8 mouse cellular contexts compared by ENCODE assay signal in the genomic region with DNA sequence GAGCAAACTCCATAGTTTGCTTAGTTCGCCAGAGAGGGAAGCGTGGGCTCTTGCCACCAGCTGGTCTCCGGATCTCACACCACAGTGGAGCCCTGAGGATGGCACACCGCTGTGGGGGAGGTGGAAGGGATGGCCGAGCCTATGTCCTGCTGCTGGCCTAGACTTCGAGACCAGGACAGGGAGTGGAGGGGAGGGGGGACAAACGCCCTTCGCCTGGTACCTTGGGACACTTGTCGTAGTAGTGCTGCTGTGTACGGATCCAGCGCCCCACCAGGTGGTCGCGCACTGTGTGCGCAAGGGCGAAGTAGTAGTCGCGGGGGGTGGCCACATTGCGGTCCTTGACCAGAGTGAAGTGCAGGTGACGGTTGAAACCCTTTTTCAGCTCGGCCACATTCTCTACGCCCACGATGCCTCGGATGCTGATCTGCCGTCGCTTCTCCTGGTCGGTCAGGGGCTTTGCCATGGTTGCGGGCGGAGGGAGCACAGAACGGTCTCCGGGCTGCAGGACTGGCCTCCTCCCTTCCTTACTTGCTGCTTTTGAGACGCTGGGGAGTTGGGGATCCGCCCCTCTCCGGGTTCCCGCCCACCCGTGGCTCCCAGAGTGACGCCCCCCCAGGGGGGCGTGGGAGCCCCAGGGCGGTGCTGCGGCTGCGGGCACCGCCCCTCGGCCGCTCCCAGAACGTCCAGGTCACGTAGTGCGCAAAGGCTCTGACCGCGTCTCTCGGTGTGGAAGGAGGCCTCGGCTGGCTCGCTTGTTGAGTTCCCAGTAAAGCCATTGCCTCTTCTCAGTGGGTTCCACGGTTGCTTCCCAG. TPM values are rescaled to one million over a fixed set of nuclear protein-coding genes. Genes with fewer than 3 reads are reported as not detected.
A peak's percentile ranks its signal among the peaks of the same experiment; 100 is the strongest.
DNase-seq lines count a peak whose midpoint lies in the region; ATAC-seq and TF ChIP-seq lines count a peak whose summit lies in the region.

No protein-coding gene starts in this region.

- peak overlapping the region; percentile 75 for H3K4me3 ChIP-seq in E14TG2a.4 (replicated peaks; ENCODE audit: low read length)
- peak overlapping the region; percentile 95 for H3K4me3 ChIP-seq in bone marrow, adult 2 months (replicated peaks; ENCODE audit: control insufficient read depth, low read depth, low read length)
- H3K4me3 ChIP-seq in forebrain, embryonic 15.5 days: peak overlapping the region; percentile 44
- H3K4me3 ChIP-seq in hindbrain, embryonic 10.5 days: peak overlapping the region; percentile 61
- H3K4me3 ChIP-seq in limb, embryonic 14.5 days (replicated peaks; ENCODE audit: low read length): peak overlapping the region; percentile 48
- peak overlapping the region; percentile 39 for H3K4me3 ChIP-seq in midbrain, embryonic 14.5 days (replicated peaks; ENCODE audit: low read depth, low read length)

- H3K9ac ChIP-seq in forebrain, embryonic 15.5 days (replicated peaks): peak overlapping the region; percentile 45
- peak overlapping the region; percentile 62 for H3K9ac ChIP-seq in limb, embryonic 14.5 days (ENCODE audit: low read depth, low read length, severe bottlenecking)
- peak overlapping the region; percentile 56 for H3K9ac ChIP-seq in midbrain, embryonic 14.5 days (replicated peaks; ENCODE audit: low read length)

- peaks cover 55% of the 10 kb centered on the region for H3K27me3 ChIP-seq in E14TG2a.4 (ENCODE audit: insufficient read depth, low read length)
- H3K27me3 ChIP-seq in forebrain, embryonic 15.5 days: 0 out of 2 replicates have a peak, but pooled peaks cover 5% of the 10 kb centered on the region
- peaks cover 37% of the 10 kb centered on the region for H3K27me3 ChIP-seq in hindbrain, embryonic 10.5 days (ENCODE audit: insufficient read depth, poor library complexity, severe bottlenecking)
- H3K27me3 ChIP-seq in limb, embryonic 14.5 days (ENCODE audit: control insufficient read depth, insufficient read depth, low read length): no peaks in the 10 kb centered on the region
- peaks cover 5% of the 10 kb centered on the region; the same call in 1 of the 2 replicates for H3K27me3 ChIP-seq in midbrain, embryonic 14.5 days (ENCODE audit: control insufficient read depth, insufficient read depth, low read length)
- H3K27me3 ChIP-seq in splenic B cell, adult 2 months (ENCODE audit: control insufficient read depth, insufficient read depth, low read length, poor library complexity, severe bottlenecking): no peaks in the 10 kb centered on the region

- 1% methylated on average over 52 of the region's 52 CpGs for WGBS in bone marrow, adult 2 months
- 2% methylated on average over 52 of the region's 52 CpGs for WGBS in forebrain, embryonic 15.5 days
- 1% methylated on average over 52 of the region's 52 CpGs for WGBS in hindbrain, embryonic 10.5 days
- under 1% methylated on average over 43 of the region's 52 CpGs for WGBS in limb, embryonic 14.5 days
- 1% methylated on average over 52 of the region's 52 CpGs for WGBS in midbrain, embryonic 14.5 days

- H3K9me3 ChIP-seq in E14TG2a.4 (ENCODE audit: low read length): no peaks in the 10 kb centered on the region
- no peaks in the 10 kb centered on the region for H3K9me3 ChIP-seq in forebrain, embryonic 15.5 days
- H3K9me3 ChIP-seq in hindbrain, embryonic 10.5 days: no peaks in the 10 kb centered on the region
- no peaks in the 10 kb centered on the region for H3K9me3 ChIP-seq in limb, embryonic 14.5 days (ENCODE audit: control insufficient read depth, low read length)
- H3K9me3 ChIP-seq in midbrain, embryonic 14.5 days (ENCODE audit: control insufficient read depth, low read length): no peaks in the 10 kb centered on the region

- H3K4me2 ChIP-seq in forebrain, embryonic 15.5 days (replicated peaks): peak overlapping the region; percentile 74
- peak overlapping the region; percentile 93 for H3K4me2 ChIP-seq in limb, embryonic 14.5 days (replicated peaks; ENCODE audit: low read depth, low read length, severe bottlenecking)
- peak overlapping the region; percentile 90 for H3K4me2 ChIP-seq in midbrain, embryonic 14.5 days (ENCODE audit: low read length)

- no peaks in the 10 kb centered on the region for H3K36me3 ChIP-seq in E14TG2a.4 (ENCODE audit: insufficient read depth, low read length)
- no peaks in the 10 kb centered on the region for H3K36me3 ChIP-seq in forebrain, embryonic 15.5 days
- no peaks in the 10 kb centered on the region for H3K36me3 ChIP-seq in hindbrain, embryonic 10.5 days
- no peaks in the 10 kb centered on the region for H3K36me3 ChIP-seq in limb, embryonic 14.5 days (ENCODE audit: control insufficient read depth, insufficient read depth, low read length)
- H3K36me3 ChIP-seq in midbrain, embryonic 14.5 days (ENCODE audit: control insufficient read depth, insufficient read depth, low read length): no peaks in the 10 kb centered on the region
- H3K36me3 ChIP-seq in splenic B cell, adult 2 months (ENCODE audit: control insufficient read depth, insufficient read depth, low read length, poor library complexity, severe bottlenecking): no peaks in the 10 kb centered on the region

- TF ChIP-seq CTCF in E14TG2a.4 (conservative IDR thresholded peaks at IDR 0.05; ENCODE audit: low read length): no peak
- TF ChIP-seq CTCF in bone marrow, adult 2 months (IDR thresholded peaks at IDR 0.05; ENCODE audit: control insufficient read depth, insufficient read depth, low read length): peak; percentile 3; the same call in 1 of the 2 replicates

- peak overlapping the region; percentile 93 for H3K27ac ChIP-seq in bone marrow, adult 2 months (ENCODE audit: control insufficient read depth, insufficient read depth, low read depth, low read length, poor library complexity)
- no peak overlapping the region for H3K27ac ChIP-seq in forebrain, embryonic 15.5 days (replicated peaks)
- H3K27ac ChIP-seq in hindbrain, embryonic 10.5 days: peak overlapping the region; percentile 81
- H3K27ac ChIP-seq in limb, embryonic 14.5 days (replicated peaks; ENCODE audit: low read depth, low read length): no peak overlapping the region
- no peak overlapping the region for H3K27ac ChIP-seq in midbrain, embryonic 14.5 days (replicated peaks; ENCODE audit: low read depth, low read length)

- DNase-seq in hindbrain, embryonic 10.5 days (ENCODE audit: low spot score): peak; percentile 65
- peak; percentile 75 for DNase-seq in limb, embryonic 14.5 days (ENCODE audit: low spot score)
- DNase-seq in midbrain, embryonic 14.5 days: peak; percentile 64
- peak; percentile 45 for DNase-seq in splenic B cell, adult 2 months (ENCODE audit: low read depth, low spot score)
- DNase-seq in cerebellum, adult 11-12 months: no peak

- H3K4me1 ChIP-seq in E14TG2a.4 (replicated peaks; ENCODE audit: low read depth, low read length): peaks cover 15% of the 10 kb centered on the region
- H3K4me1 ChIP-seq in bone marrow, adult 2 months (ENCODE audit: control insufficient read depth, insufficient read depth, low read length): peaks cover 8% of the 10 kb centered on the region; the same call in 1 of the 2 replicates
- H3K4me1 ChIP-seq in forebrain, embryonic 15.5 days: peaks cover 16% of the 10 kb centered on the region
- peaks cover 41% of the 10 kb centered on the region for H3K4me1 ChIP-seq in hindbrain, embryonic 10.5 days (replicated peaks)
- H3K4me1 ChIP-seq in limb, embryonic 14.5 days (ENCODE audit: control insufficient read depth, insufficient read depth, low read length): peaks cover 8% of the 10 kb centered on the region
- peaks cover 11% of the 10 kb centered on the region for H3K4me1 ChIP-seq in midbrain, embryonic 14.5 days (ENCODE audit: control insufficient read depth, insufficient read depth, low read length)

- ATAC-seq in forebrain, embryonic 15.5 days (replicated peaks): peak; percentile 80
- peak; percentile 88 for ATAC-seq in limb, embryonic 14.5 days (ENCODE audit: low FRiP score, low read depth)
- ATAC-seq in midbrain, embryonic 14.5 days (ENCODE audit: low FRiP score, low TSS enrichment): peak; percentile 66

- TF ChIP-seq POLR2A in bone marrow, adult 2 months (IDR thresholded peaks at IDR 0.05; ENCODE audit: borderline replicate concordance, control insufficient read depth, low read depth, low read length): peak; percentile 98
- no peak for TF ChIP-seq POLR2A in limb, embryonic 14.5 days (IDR thresholded peaks at IDR 0.05; ENCODE audit: borderline replicate concordance, extremely low read depth, insufficient read depth, insufficient read length)

RNA-seq across cellular contexts. Expression of a gene that starts 4.0 kb away (rescaled TPM):
- polyA plus RNA-seq in bone marrow, adult 2 months (2011; ENCODE audit: insufficient read depth, insufficient read length, low replicate concordance, missing spikeins): 54.4 and 101 TPM in 2 replicates
- polyA plus RNA-seq in forebrain, embryonic 15.5 days (2015; fragmentation: Nextera tagmentation; extraction: Ambion mirVana): 4.1 and 6.7 TPM in 2 replicates
- polyA plus RNA-seq in hindbrain, embryonic 10.5 days (2016; fragmentation: Nextera tagmentation; extraction: Ambion mirVana): 9.3 and 10.0 TPM in 2 replicates
- polyA plus RNA-seq in limb, embryonic 14.5 days (2012; rRNA removed): 16.5 and 18.3 TPM in 2 replicates
- 21.9 and 23.3 TPM in 2 replicates for polyA plus RNA-seq in limb, embryonic 14.5 days (2014; fragmentation: Nextera tagmentation; extraction: Ambion mirVana)
- 5.2 and 6.1 TPM in 2 replicates for polyA plus RNA-seq in midbrain, embryonic 14.5 days (2014; fragmentation: Nextera tagmentation; extraction: Ambion mirVana)

Comparison
In these comparisons a context has a peak if more than half of its experiments do, and no peak if none do; other contexts are left out.
1. H3K4me3 ChIP-seq: peak in every context shown above with its lines; median percentile 95 in bone marrow, adult 2 months; 75 in E14TG2a.4; 61 in hindbrain, embryonic 10.5 days; 48 in limb, embryonic 14.5 days; 44 in forebrain, embryonic 15.5 days; 39 in midbrain, embryonic 14.5 days.
2. H3K27ac ChIP-seq: peak in bone marrow, adult 2 months (single experiment) and hindbrain, embryonic 10.5 days (single experiment); none in forebrain, embryonic 15.5 days (single experiment), limb, embryonic 14.5 days (single experiment) and midbrain, embryonic 14.5 days (single experiment).
3. Peak in every context shown above with its lines, with median percentiles within 50 percentile points of each other: ATAC-seq, H3K4me2 ChIP-seq and H3K9ac ChIP-seq.